Mouse (Mus musculus) stomach, embryonic 15.5 days (tissue): ENCODE measurements around the gene Aox2. TPM values are rescaled to one million over a fixed set of nuclear protein-coding genes. Genes with fewer than 3 reads are reported as not detected.

ENCODE experiments used
- ATAC-seq: fragments of 200-750 bp; cut with Nextera tagmentation; 2 replicates; pipeline ENCODE4 v1.8.0; 2017; ENCODE audit warnings: low read depth, moderate number of reproducible peaks, moderate TSS enrichment; ENCODE audit not compliant: insufficient read depth, low FRiP score
- H3K27ac ChIP-seq: fragments of 300-500 bp; sonication (generic); 2 replicates; pipeline ENCODE4 v1.5.1; 2015; ENCODE audit warnings: mild to moderate bottlenecking, inconsistent platforms
- H3K27me3 ChIP-seq: fragments of 300-500 bp; sonication (generic); replicated peaks from 2 replicates; pipeline ENCODE4 v1.6.1; 2015; ENCODE audit warnings: inconsistent platforms
- H3K36me3 ChIP-seq: fragments of 300-500 bp; sonication (generic); 2 replicates; pipeline ENCODE4 v1.6.1; 2015; ENCODE audit warnings: inconsistent platforms
- H3K4me1 ChIP-seq: fragments of 300-500 bp; sonication (generic); 2 replicates; pipeline ENCODE4 v1.6.1; 2015; ENCODE audit warnings: inconsistent platforms
- H3K4me2 ChIP-seq: fragments of 300-500 bp; sonication (generic); 2 replicates; pipeline ENCODE4 v1.6.1; 2015; ENCODE audit warnings: mild to moderate bottlenecking, inconsistent platforms
- H3K4me3 ChIP-seq: fragments of 300-500 bp; sonication (generic); replicated peaks from 2 replicates; pipeline ENCODE4 v1.5.1; 2015; ENCODE audit warnings: inconsistent platforms
- H3K9ac ChIP-seq: fragments of 300-500 bp; sonication (generic); 2 replicates; pipeline ENCODE4 v1.6.1; 2015; ENCODE audit warnings: inconsistent platforms
- H3K9me3 ChIP-seq: fragments of 300-500 bp; sonication (generic); 2 replicates; pipeline ENCODE4 v1.6.1; 2016; ENCODE audit warnings: inconsistent platforms
- WGBS: fragments of 180-500 bp; shearing (Covaris S2); methylation state at CpG from one replicate; pipeline ENCODE4 v1.1.7; 2015; 5-methylcytosine and 5-hydroxymethylcytosine counted together
- polyA plus RNA-seq: library from polyadenylated mRNA; unstranded; fragments of >200 nt; fragmentation: Nextera tagmentation; extraction: Ambion mirVana; gene quantifications from 2 replicates; pipeline ENCODE4 v1.2.1, GENCODE M21; 2015

Gene Aox2
- polyA plus RNA-seq, 1 experiment from 2014 or later, result 0.05 TPM

DNA sequence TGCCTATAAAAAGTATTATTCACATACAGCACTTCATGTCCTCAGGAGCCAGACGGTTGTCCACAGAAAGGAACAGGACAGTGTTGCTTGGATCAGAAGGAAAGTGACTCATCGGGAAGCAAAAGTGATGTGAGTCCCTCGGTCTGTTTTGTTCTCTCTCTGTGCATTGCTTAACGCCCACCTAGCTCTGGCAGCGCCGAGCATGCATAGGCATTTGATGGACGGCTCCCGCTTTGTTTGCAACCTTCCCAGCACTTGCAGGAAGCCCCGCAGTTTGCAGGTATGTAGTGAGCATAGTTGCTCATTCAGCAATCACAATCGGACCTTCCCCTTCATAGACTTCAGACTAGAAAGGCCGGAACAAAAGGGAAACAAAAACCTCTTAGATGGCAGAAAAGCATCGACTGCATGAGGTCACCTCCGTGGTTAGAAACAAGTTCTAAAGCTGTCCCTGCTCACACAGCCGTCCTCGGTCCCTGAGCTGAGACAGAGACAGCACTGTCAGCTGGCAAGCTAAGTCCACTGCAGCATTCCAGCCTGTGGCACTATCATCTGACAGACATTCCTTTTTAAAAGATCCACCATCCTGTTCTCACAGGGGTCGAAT, 11.8 kb downstream of the Aox2 start:
- Histone ChIP-seq H3K4me3 (no peak overlapping the region), H3K9ac (no peak overlapping the region), H3K27ac (no peak overlapping the region), H3K27me3 (no peaks in the 10 kb centered on the region), H3K36me3 (no peaks in the 10 kb centered on the region), H3K4me1 (0 out of 2 replicates have a peak, but pooled peaks cover 12% of the 10 kb centered on the region), H3K4me2 (no peak overlapping the region), H3K9me3 (no peaks in the 10 kb centered on the region)
- 43% methylated on average over 16 of the region's 16 CpGs for WGBS
- no peak for ATAC-seq

DNA sequence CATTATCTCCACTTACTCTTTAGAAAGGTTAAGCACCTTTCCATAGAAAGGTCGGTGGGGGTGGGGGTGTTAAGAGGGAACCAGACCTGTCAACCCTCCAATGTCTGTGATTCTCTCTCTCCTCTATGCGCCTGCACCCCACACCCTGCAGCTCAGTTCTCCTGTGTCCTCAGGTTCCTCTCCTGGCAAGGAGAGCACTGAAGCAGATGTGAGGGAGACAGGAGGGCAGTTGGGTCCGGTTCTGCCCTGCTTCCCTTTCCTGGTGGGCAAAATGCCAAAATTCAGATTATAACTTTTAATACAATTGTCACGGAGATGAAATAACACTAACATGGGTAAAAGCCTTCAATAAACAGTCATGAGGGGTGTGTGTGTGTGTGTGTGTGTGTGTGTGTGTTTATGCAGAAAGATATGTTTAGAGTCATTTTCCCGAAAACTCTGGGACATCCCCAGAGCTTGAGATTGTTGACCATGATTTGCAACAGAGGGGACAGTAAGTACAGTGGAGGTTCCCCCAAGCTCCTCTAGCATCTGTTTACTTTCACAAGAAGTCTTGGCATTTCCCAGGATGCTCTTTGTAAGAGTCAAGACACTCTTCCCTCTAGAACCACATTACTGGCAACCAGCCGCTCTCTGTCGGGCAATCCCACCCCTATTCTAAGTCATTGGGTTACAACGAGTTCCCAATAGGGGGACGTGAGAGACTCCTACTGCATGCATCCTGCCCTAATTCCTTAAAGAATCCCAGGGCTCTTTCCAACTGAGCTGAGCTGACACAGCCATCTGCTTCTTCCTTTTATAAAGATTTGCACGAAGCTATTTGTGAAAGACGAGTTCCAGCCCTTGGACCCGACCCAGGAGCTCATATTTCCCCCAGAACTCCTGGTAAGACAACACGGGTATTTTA, 13.5 kb downstream of the Aox2 start:
- WGBS, result 38% methylated on average over 13 of the region's 13 CpGs
- H3K4me2 ChIP-seq, result no peak overlapping the region
- H3K9ac ChIP-seq, result no peak overlapping the region
- H3K36me3 ChIP-seq, result no peaks in the 10 kb centered on the region
- no peaks in the 10 kb centered on the region for H3K27me3 ChIP-seq
- no peaks in the 10 kb centered on the region for H3K9me3 ChIP-seq
- peak overlapping the region; percentile 82 for H3K27ac ChIP-seq
- H3K4me1 ChIP-seq, result 0 out of 2 replicates have a peak, but pooled peaks cover 12% of the 10 kb centered on the region
- H3K4me3 ChIP-seq, result no peak overlapping the region
- peak; percentile 41; the same call in 1 of the 2 replicates for ATAC-seq

DNA sequence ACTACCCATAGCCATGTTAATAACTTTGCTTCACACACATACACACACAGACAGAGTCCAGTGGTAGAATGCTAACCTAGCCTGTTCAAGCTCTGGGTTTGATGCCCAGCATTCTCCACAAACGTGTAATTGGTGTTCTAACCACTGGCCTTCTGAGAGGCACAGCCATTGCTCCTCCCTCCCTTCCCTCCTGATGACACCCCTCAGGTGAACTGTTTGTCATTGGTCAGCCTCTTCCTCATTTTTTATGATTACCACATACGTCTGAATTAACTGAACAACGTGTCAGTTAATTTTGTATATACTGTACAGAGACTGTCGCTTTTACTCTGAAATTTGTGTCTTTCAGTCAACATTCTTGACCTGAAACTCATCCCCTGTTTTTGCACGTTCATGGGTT, 16.6 kb downstream of the Aox2 start:
- ATAC-seq, result no peak
- Histone ChIP-seq H3K27ac (no peak overlapping the region), H3K4me2 (no peak overlapping the region), H3K9me3 (no peaks in the 10 kb centered on the region), H3K9ac (no peak overlapping the region), H3K36me3 (no peaks in the 10 kb centered on the region), H3K27me3 (no peaks in the 10 kb centered on the region), H3K4me3 (no peak overlapping the region), H3K4me1 (0 out of 2 replicates have a peak, but pooled peaks cover 12% of the 10 kb centered on the region)
- 74% methylated on average over 5 of the region's 5 CpGs for WGBS

DNA sequence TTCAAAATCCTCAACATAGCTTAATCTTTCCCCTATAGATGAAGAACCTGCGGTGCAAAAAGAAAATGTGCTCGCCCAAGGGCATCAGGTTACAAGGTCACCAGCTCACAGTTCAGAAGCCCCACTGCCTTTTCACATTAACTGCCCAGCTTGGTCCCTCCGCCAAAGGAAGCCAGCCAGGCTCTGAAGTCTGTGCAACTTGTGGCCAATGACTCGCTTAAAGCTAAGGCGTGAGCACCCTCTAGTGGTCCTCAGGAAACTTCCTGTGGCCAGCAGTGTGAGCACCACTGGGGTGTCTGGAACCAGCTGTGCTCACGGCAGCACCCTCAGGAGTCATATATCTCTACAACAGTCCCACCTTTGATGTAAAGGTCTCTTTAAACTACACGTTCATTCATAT, 18.2 kb downstream of the Aox2 start:
- Histone ChIP-seq H3K27ac (no peak overlapping the region), H3K9ac (no peak overlapping the region), H3K4me1 (0 out of 2 replicates have a peak, but pooled peaks cover 11% of the 10 kb centered on the region), H3K27me3 (no peaks in the 10 kb centered on the region), H3K4me2 (no peak overlapping the region), H3K4me3 (no peak overlapping the region), H3K9me3 (no peaks in the 10 kb centered on the region), H3K36me3 (no peaks in the 10 kb centered on the region)
- WGBS, result 6% methylated on average over 7 of the region's 7 CpGs
- ATAC-seq, result peak; percentile 37; the same call in 1 of the 2 replicates

DNA sequence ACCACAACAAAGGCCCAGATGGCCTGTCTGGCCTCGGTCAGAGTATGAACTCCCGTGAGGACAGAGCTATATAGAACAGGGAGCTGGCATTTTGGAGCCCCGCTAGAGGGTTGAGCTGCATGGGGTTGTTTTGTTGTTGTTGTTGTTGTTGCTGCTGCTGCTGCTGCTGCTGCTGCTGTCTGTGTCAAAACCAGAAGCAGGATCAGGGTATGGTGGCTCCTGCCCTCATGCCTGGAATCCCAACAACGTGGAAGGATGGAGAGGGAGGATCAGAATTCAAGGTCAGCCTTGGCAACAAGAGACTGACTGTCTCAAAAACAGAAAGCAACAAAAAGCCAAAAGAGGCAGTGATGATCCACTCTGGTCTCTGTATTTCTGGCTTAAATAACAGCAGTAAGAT, 18.7 kb downstream of the Aox2 start:
- WGBS, result 40% methylated on average over 4 of the region's 4 CpGs
- no peak for ATAC-seq

DNA sequence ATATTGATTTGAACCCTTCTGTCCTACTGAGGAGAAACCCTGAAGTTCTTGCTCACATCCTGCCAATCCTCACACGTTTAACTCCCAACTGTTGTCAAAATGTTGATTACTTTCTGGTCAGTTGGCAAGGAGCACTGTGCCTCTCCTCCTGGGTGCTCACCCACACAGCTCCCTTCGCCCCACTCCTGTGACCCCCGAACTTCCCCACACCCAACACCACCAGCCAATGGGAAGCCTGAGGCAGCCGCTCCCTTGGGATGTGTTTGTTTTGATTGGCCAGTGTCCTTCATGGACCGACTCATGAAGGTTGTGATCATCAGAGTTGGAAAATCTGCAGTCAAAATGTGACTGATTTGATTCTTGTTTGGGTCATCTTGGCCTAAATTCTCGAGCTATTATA, 20.2 kb downstream of the Aox2 start:
- Histone ChIP-seq H3K4me1 (0 out of 2 replicates have a peak, but pooled peaks cover 2% of the 10 kb centered on the region), H3K9ac (no peak overlapping the region), H3K4me3 (no peak overlapping the region), H3K9me3 (no peaks in the 10 kb centered on the region), H3K4me2 (no peak overlapping the region), H3K36me3 (no peaks in the 10 kb centered on the region), H3K27me3 (no peaks in the 10 kb centered on the region), H3K27ac (no peak overlapping the region)
- ATAC-seq, result no peak
- 71% methylated on average over 6 of the region's 6 CpGs for WGBS

More for the DNA sequence above, 18.7 kb downstream of the Aox2 start:
- H3K27me3 ChIP-seq, result no peaks in the 10 kb centered on the region
- no peaks in the 10 kb centered on the region for H3K36me3 ChIP-seq
- no peak overlapping the region for H3K27ac ChIP-seq
- H3K4me1 ChIP-seq, result 0 out of 2 replicates have a peak, but pooled peaks cover 6% of the 10 kb centered on the region
- no peak overlapping the region for H3K4me2 ChIP-seq
- H3K9ac ChIP-seq, result no peak overlapping the region
- H3K9me3 ChIP-seq, result no peaks in the 10 kb centered on the region
- no peak overlapping the region for H3K4me3 ChIP-seq

DNA sequence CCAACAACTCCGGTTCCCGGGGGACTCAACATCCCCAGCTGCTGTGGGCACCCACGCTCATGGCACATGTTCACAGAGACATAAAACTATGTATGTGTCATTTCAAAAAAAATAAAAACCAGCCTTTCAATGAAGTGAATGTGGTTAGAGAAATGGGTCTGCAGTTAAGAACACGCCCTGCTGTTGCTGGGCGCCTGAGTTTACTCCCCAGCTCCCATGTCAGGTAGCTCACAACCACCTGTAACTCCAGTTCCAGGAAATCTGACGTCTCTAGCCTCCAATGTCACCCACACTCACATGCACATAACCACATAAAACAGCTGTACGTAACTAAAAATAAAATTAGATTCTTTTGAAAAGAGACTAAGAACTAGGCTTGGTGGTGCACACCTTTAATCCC, 22.9 kb downstream of the Aox2 start:
- no peak overlapping the region for H3K27ac ChIP-seq
- H3K36me3 ChIP-seq, result no peaks in the 10 kb centered on the region
- no peak overlapping the region for H3K4me2 ChIP-seq
- 92% methylated on average over 7 of the region's 7 CpGs for WGBS
- no peaks in the 10 kb centered on the region for H3K9me3 ChIP-seq
- H3K4me1 ChIP-seq, result peaks cover 12% of the 10 kb centered on the region; the same call in 1 of the 2 replicates
- H3K4me3 ChIP-seq, result no peak overlapping the region
- no peak overlapping the region for H3K9ac ChIP-seq
- ATAC-seq, result no peak
- no peaks in the 10 kb centered on the region for H3K27me3 ChIP-seq

DNA sequence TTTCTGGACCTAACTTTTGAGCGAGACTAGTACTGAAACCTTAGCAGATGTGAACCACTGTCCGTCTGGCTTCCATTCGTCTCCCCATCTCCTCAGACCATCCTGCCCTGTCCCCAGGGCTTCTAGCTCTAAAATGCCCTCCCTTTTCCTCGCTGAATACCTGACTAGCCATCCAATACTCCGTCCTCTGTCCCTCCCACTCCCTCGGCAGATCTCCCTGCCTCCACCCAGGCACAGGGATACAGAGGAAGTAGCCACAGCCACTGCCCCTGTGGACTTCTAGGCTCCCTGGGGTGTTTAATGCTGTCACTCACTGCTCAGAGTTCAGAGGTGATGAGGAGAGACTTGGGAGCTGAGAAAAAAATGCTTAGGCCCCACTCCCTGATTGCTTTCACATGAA, 23.9 kb downstream of the Aox2 start:
- H3K4me2 ChIP-seq, result no peak overlapping the region
- no peaks in the 10 kb centered on the region for H3K9me3 ChIP-seq
- 79% methylated on average over 6 of the region's 6 CpGs for WGBS
- no peak for ATAC-seq
- H3K27ac ChIP-seq, result no peak overlapping the region
- no peaks in the 10 kb centered on the region for H3K36me3 ChIP-seq
- H3K4me1 ChIP-seq, result peaks cover 12% of the 10 kb centered on the region; the same call in 1 of the 2 replicates
- no peaks in the 10 kb centered on the region for H3K27me3 ChIP-seq
- no peak overlapping the region for H3K9ac ChIP-seq
- no peak overlapping the region for H3K4me3 ChIP-seq

DNA sequence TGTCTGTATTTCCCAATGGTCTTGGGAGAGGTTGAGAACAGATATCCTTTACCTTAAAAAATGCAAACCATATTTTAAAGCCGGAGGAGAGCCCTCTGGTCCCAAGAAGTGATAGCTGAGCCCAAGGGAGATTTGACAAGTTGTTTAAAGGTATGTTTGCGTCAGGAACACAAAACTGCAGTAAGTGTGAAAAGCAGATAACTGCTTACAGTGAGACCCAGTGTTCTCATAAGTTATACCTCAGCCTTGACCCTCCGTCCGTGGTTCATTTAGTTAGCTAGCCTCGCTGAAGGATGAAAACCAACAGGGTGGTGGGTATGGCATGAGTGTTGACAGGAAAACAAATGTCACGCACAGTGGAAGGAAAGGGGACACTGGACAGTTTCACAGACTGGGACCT, 24.9 kb downstream of the Aox2 start:
- H3K4me1 ChIP-seq, result peaks cover 12% of the 10 kb centered on the region; the same call in 1 of the 2 replicates
- H3K9ac ChIP-seq, result no peak overlapping the region
- H3K9me3 ChIP-seq, result no peaks in the 10 kb centered on the region
- no peak overlapping the region for H3K4me2 ChIP-seq
- no peak for ATAC-seq
- H3K4me3 ChIP-seq, result no peak overlapping the region
- WGBS, result 83% methylated on average over 6 of the region's 6 CpGs
- H3K27ac ChIP-seq, result no peak overlapping the region
- no peaks in the 10 kb centered on the region for H3K27me3 ChIP-seq
- H3K36me3 ChIP-seq, result no peaks in the 10 kb centered on the region

DNA sequence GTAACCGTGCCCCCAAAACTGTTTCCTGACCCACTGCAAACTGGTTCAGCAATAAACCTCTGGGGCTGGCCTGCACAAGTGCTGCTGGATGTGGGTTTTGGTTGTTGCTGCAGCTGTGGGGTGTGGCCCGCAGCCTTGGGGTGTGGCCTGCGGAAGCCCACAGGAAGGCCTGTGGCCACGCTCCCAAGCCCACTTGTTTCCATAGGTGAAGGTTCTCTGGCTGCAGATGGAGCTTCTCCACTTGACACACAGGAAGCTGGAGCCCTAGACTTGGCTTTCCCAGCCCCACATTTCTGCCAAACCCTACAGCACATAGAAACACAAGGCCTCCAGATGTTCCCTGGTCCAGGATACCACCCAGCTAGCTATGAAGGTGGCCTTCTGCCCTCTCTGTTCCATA, 25.6 kb downstream of the Aox2 start:
- Histone ChIP-seq H3K4me2 (0 out of 2 replicates have a peak overlapping the region, but pooled peaks have one; percentile 12), H3K27ac (peak overlapping the region; percentile 72), H3K4me1 (peaks cover 12% of the 10 kb centered on the region; the same call in 1 of the 2 replicates), H3K27me3 (no peaks in the 10 kb centered on the region), H3K36me3 (no peaks in the 10 kb centered on the region), H3K9me3 (no peaks in the 10 kb centered on the region), H3K4me3 (no peak overlapping the region), H3K9ac (no peak overlapping the region)
- peak; percentile 61; the same call in 1 of the 2 replicates for ATAC-seq
- WGBS, result 52% methylated on average over 4 of the region's 4 CpGs

DNA sequence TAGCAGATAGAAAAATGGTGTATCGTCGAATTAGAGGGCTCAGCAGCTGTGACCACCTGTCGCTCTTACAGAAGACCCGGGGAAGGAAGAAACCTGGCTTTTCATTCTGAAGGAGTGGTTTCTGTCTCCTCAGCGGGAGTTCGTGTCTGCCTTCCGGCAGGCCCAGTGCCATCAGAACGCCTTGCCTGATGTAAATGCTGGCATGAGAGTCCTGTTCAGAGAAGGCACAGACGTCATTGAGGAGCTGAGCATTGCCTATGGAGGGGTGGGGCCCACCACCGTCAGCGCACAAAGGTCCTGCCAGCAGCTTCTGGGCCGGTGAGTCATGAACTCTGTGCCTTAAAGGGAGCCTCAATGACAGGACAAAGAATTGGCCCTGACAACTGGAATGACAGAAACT, 26.2 kb downstream of the Aox2 start:
- 36% methylated on average over 12 of the region's 12 CpGs for WGBS
- peak; percentile 40; the same call in 1 of the 2 replicates for ATAC-seq
- H3K4me2 ChIP-seq, result no peak overlapping the region
- H3K9ac ChIP-seq, result no peak overlapping the region
- peaks cover 12% of the 10 kb centered on the region; the same call in 1 of the 2 replicates for H3K4me1 ChIP-seq
- H3K4me3 ChIP-seq, result no peak overlapping the region
- no peaks in the 10 kb centered on the region for H3K36me3 ChIP-seq
- H3K9me3 ChIP-seq, result no peaks in the 10 kb centered on the region
- H3K27ac ChIP-seq, result peak overlapping the region; percentile 72
- no peaks in the 10 kb centered on the region for H3K27me3 ChIP-seq

DNA sequence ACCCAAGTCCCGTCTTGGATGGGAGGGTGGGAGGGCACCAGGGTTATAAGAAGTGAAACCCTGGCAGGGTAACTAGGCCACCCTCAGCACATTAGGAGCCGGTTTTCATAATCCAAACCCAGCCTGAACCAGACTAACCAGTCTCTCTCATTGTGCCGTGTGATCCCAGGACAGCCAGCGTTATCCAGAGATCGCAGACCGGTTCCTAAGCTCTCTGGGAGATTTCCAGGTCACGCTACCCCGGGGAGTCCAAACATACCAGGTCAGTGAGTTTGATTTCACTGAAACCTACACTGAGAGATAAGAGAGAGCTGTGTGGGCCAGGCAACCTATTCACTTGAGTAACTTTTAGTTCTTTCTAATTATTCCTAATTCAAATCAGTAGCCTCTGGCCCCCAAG, 29.1 kb downstream of the Aox2 start:
- Histone ChIP-seq H3K9ac (no peak overlapping the region), H3K4me2 (no peak overlapping the region), H3K4me3 (no peak overlapping the region), H3K27me3 (no peaks in the 10 kb centered on the region), H3K4me1 (peaks cover 12% of the 10 kb centered on the region; the same call in 1 of the 2 replicates), H3K36me3 (no peaks in the 10 kb centered on the region), H3K9me3 (no peaks in the 10 kb centered on the region), H3K27ac (peak overlapping the region; percentile 35; the same call in 1 of the 2 replicates)
- 0 out of 2 replicates have a peak, but pooled peaks have one; percentile 20 for ATAC-seq
- 69% methylated on average over 8 of the region's 8 CpGs for WGBS
